ENCODE assay signal across 11 mouse cellular contexts in the genomic region with DNA sequence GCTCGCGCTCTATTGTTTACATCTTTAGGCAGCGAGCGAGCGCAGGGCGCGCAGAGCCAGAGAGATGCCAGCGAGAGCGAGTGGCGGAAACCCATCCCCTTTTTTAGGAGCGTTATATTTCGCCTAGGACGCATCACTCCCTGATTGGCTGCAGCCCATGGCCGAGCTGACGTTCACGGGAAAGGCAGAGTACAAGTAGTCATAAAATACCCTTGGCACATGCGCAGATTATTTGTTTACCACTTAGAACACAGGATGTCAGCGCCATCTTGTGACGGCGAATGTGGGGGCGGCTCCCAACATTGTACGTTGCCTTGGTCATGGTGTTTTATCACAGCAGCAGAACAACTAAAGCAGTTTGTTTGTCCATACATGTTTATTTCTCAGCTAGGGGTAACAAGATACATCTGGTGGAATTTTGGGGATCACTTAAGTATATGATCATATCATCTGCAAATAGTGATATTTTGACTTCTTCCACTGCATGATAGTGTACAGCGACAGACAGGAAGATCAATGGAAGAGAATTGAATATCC. TPM values are rescaled to one million over a fixed set of nuclear protein-coding genes. Genes with fewer than 3 reads are reported as not detected.
DNase-seq lines count a peak whose midpoint lies in the region; ATAC-seq and TF ChIP-seq lines count a peak whose summit lies in the region.
"Not testable (repeated sequence)": the region's sequence is repeated elsewhere in the genome, so short reads cannot be mapped to it uniquely, and the experiment has no call there.
"Had no signal": no experiment of that assay in that cellular context is flagged by ENCODE, and none has a peak within 500 bp of the region (broad histone marks: within the 10 kb centered on the region; RNA-seq: fewer than 3 reads in every experiment).

No protein-coding gene starts in this region.

- not testable (repeated sequence) for H3K9me3 ChIP-seq in forebrain, embryonic 11.5 days (ENCODE audit: control insufficient read depth, low read length); heart, embryonic 16.5 days (replicated peaks; ENCODE audit: control insufficient read depth, low read length); intestine, postnatal 0 days (ENCODE audit: control insufficient read depth); liver, embryonic 11.5 days (ENCODE audit: control insufficient read depth, low read length); midbrain, embryonic 10.5 days (replicated peaks)

- DNase-seq in forebrain, embryonic 11.5 days (ENCODE audit: low spot score); liver, embryonic 11.5 days (ENCODE audit: low spot score): not testable (repeated sequence)
- peak; percentile 22 for DNase-seq in midbrain, embryonic 10.5 days (ENCODE audit: low spot score)

- H3K36me3 ChIP-seq in forebrain, embryonic 11.5 days (ENCODE audit: control insufficient read depth, insufficient read depth, low read length); heart, embryonic 16.5 days (ENCODE audit: control insufficient read depth, insufficient read depth); intestine, postnatal 0 days (ENCODE audit: control insufficient read depth, insufficient read depth); liver, embryonic 11.5 days (ENCODE audit: control insufficient read depth, insufficient read depth, low read length); midbrain, embryonic 10.5 days: not testable (repeated sequence)

- H3K4me2 ChIP-seq in forebrain, embryonic 11.5 days (ENCODE audit: low read depth, low read length, severe bottlenecking): peak overlapping the region; percentile 57
- H3K4me2 ChIP-seq in heart, embryonic 16.5 days (ENCODE audit: low read depth, low read length): peak overlapping the region; percentile 67
- peak overlapping the region; percentile 58 for H3K4me2 ChIP-seq in intestine, postnatal 0 days (replicated peaks; ENCODE audit: low read depth)
- H3K4me2 ChIP-seq in liver, embryonic 11.5 days: peak overlapping the region; percentile 61

- not testable (repeated sequence) for H3K27ac ChIP-seq in forebrain, embryonic 11.5 days (ENCODE audit: low read depth, low read length); heart, embryonic 16.5 days (ENCODE audit: low read length); intestine, postnatal 0 days (ENCODE audit: low read depth, low read length); liver, embryonic 11.5 days (ENCODE audit: low read depth, low read length)
- H3K27ac ChIP-seq in midbrain, embryonic 10.5 days (replicated peaks): peak overlapping the region; percentile 75; the same call in 1 of the 2 replicates

- ATAC-seq in common myeloid progenitor, adult 5-6 weeks (replicated peaks; ENCODE audit: low read depth, poor library complexity, severe bottlenecking): peak; percentile 57; the same call in 1 of the 2 replicates
- ATAC-seq in forebrain, embryonic 11.5 days (replicated peaks; ENCODE audit: low FRiP score): peak; percentile 71
- not testable (repeated sequence) for ATAC-seq in heart, embryonic 16.5 days (replicated peaks; ENCODE audit: extremely low read depth, insufficient read depth, low FRiP score)
- peak; percentile 9; the same call in 1 of the 2 replicates for ATAC-seq in intestine, postnatal 0 days
- peak; percentile 38 for ATAC-seq in liver, embryonic 11.5 days (replicated peaks; ENCODE audit: low FRiP score)
- peak; percentile 55; the same call in 1 of the 2 replicates for ATAC-seq in neutrophil, adult 5-6 weeks (ENCODE audit: extremely low read depth, insufficient number of reproducible peaks, low FRiP score, poor library complexity, severe bottlenecking)

- peak; percentile 53 for TF ChIP-seq CTCF in intestine, postnatal 0 days (IDR thresholded peaks at IDR 0.05; ENCODE audit: low read depth)

- not testable (repeated sequence) for H3K4me1 ChIP-seq in forebrain, embryonic 11.5 days (replicated peaks; ENCODE audit: control insufficient read depth, insufficient read depth, low read length); heart, embryonic 16.5 days (ENCODE audit: control insufficient read depth, insufficient read depth, low read length); intestine, postnatal 0 days (replicated peaks; ENCODE audit: control insufficient read depth, insufficient read depth, low read length); liver, embryonic 11.5 days (replicated peaks; ENCODE audit: control insufficient read depth, insufficient read depth, low read length); midbrain, embryonic 10.5 days

- H3K4me3 ChIP-seq in forebrain, embryonic 11.5 days (ENCODE audit: low read depth, low read length): peak overlapping the region; percentile 28; the same call in 1 of the 2 replicates
- peak overlapping the region; percentile 45 for H3K4me3 ChIP-seq in heart, embryonic 16.5 days (ENCODE audit: low read length)
- H3K4me3 ChIP-seq in intestine, postnatal 0 days (ENCODE audit: low read depth, low read length): not testable (repeated sequence)
- H3K4me3 ChIP-seq in liver, embryonic 11.5 days (ENCODE audit: low read depth, low read length): peak overlapping the region; percentile 37
- H3K4me3 ChIP-seq in midbrain, embryonic 10.5 days: peak overlapping the region; percentile 58

- H3K9ac ChIP-seq in forebrain, embryonic 11.5 days (ENCODE audit: low read length): peak overlapping the region; percentile 53; the same call in 1 of the 2 replicates
- not testable (repeated sequence) for H3K9ac ChIP-seq in heart, embryonic 16.5 days (ENCODE audit: low read length); intestine, postnatal 0 days (ENCODE audit: low read depth, low read length); liver, embryonic 11.5 days (ENCODE audit: low read depth, low read length)

- 18% methylated on average over 19 of the region's 23 CpGs for WGBS in forebrain, embryonic 11.5 days
- 14% methylated on average over 20 of the region's 23 CpGs for WGBS in heart, embryonic 16.5 days
- 18% methylated on average over 16 of the region's 23 CpGs for WGBS in intestine, postnatal 0 days
- 16% methylated on average over 20 of the region's 23 CpGs for WGBS in liver, embryonic 11.5 days
- WGBS in midbrain, embryonic 10.5 days: 13% methylated on average over 20 of the region's 23 CpGs

- not testable (repeated sequence) for H3K27me3 ChIP-seq in forebrain, embryonic 11.5 days (ENCODE audit: control insufficient read depth, insufficient read depth, low read length); heart, embryonic 16.5 days (ENCODE audit: control insufficient read depth, insufficient read depth, low read length); intestine, postnatal 0 days (replicated peaks; ENCODE audit: control insufficient read depth, insufficient read depth, low read length); liver, embryonic 11.5 days (replicated peaks; ENCODE audit: control insufficient read depth, insufficient read depth, low read length); midbrain, embryonic 10.5 days (ENCODE audit: low read depth, poor library complexity, severe bottlenecking)

RNA-seq across cellular contexts. Expression of gene Cyp4a12a, which starts 17.5 kb away (rescaled TPM):
- total RNA-seq in common myeloid progenitor, adult 5-6 weeks (2017): not detected in 2 replicates
- polyA plus RNA-seq in forebrain, embryonic 11.5 days (2014; fragmentation: Nextera tagmentation; extraction: Ambion mirVana): not detected in 2 replicates
- not detected in 2 replicates for polyA plus RNA-seq in heart, embryonic 16.5 days (2015; fragmentation: Nextera tagmentation; extraction: Ambion mirVana)
- 0.52 and 0.58 TPM in 2 replicates for polyA plus RNA-seq in intestine, postnatal 0 days (2015; fragmentation: Nextera tagmentation; extraction: Ambion mirVana)
- polyA plus RNA-seq in liver, embryonic 11.5 days (2014; fragmentation: Nextera tagmentation; extraction: Ambion mirVana): not detected in 2 replicates
- polyA plus RNA-seq in midbrain, embryonic 10.5 days (2016; fragmentation: Nextera tagmentation; extraction: Ambion mirVana): not detected in 2 replicates
- not detected in 2 replicates for total RNA-seq in neutrophil, adult 5-6 weeks (2017)
- total RNA-seq: gastrocnemius, postnatal 4 days; left cerebral cortex, postnatal 36 days had no signal
- polyA plus RNA-seq: inflammation-experienced regulatory T-cells, adult 6 months had no signal

RNA-seq across cellular contexts. Expression of gene Cyp4a29, which starts 39.4 kb away (rescaled TPM):
- not detected in 2 replicates for total RNA-seq in common myeloid progenitor, adult 5-6 weeks (2017)
- polyA plus RNA-seq in forebrain, embryonic 11.5 days (2014; fragmentation: Nextera tagmentation; extraction: Ambion mirVana): not detected in 2 replicates
- polyA plus RNA-seq in heart, embryonic 16.5 days (2015; fragmentation: Nextera tagmentation; extraction: Ambion mirVana): not detected in 2 replicates
- not detected in 2 replicates for polyA plus RNA-seq in intestine, postnatal 0 days (2015; fragmentation: Nextera tagmentation; extraction: Ambion mirVana)
- polyA plus RNA-seq in liver, embryonic 11.5 days (2014; fragmentation: Nextera tagmentation; extraction: Ambion mirVana): not detected in 2 replicates
- not detected in 2 replicates for polyA plus RNA-seq in midbrain, embryonic 10.5 days (2016; fragmentation: Nextera tagmentation; extraction: Ambion mirVana)
- total RNA-seq in neutrophil, adult 5-6 weeks (2017): not detected in 2 replicates
- total RNA-seq: adrenal gland, postnatal 4 days; gastrocnemius, postnatal 4 days; left cerebral cortex, postnatal 36 days had no signal
- polyA plus RNA-seq: inflammation-experienced regulatory T-cells, adult 6 months had no signal
